Mouse (Mus musculus): ENCODE results near the gene Sgms2. TPM values are rescaled to one million over a fixed set of nuclear protein-coding genes. Genes with fewer than 3 reads are reported as not detected.
A peak's percentile ranks its signal among the peaks of the same experiment; 100 is the strongest.

The Sgms2 gene
- total RNA-seq (2021): 6.7 and 9.9 TPM in 2 replicates
- long read RNA-seq, partial matches to known transcripts: 0 of 13 reads
- long read RNA-seq, other reads (novel, unspliced or antisense): 13 of 13 reads

GRCm38 (mm10) chr3:131491361-131491925 lies at the start of gene Sgms2:
Sgms2 (minus strand) TSS chr3:131491411.
- no peak for DNase-seq

- no peak for DNase-seq
Observed at GRCm38 (mm10) chr3:131525229-131525628, 34.0 kb upstream of the Sgms2 start.

DNA sequence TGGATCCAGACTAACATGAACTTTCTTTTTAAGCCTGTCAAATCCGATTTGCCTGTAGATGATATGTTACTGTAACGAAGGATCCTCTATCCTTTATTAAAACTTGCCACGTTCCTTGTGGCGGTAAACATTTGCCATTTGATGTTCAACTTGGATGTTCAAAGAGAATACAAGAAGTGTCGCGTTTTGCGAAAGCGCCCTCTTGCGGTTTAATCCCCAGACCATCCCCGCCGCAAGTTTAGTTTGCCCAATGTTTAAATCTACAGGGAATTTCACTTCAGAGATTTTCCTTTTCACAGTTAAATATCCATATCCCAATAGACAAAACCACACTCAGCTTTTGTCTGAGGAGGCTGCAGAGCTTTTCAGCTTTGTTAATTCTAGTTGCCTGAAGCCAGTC lies 33.6 kb upstream of the Sgms2 start:
- peak; percentile 57 for DNase-seq

- DNase-seq: no peak
Observed at GRCm38 (mm10) chr3:131524210-131524609, 33.0 kb upstream of the Sgms2 start.

DNA sequence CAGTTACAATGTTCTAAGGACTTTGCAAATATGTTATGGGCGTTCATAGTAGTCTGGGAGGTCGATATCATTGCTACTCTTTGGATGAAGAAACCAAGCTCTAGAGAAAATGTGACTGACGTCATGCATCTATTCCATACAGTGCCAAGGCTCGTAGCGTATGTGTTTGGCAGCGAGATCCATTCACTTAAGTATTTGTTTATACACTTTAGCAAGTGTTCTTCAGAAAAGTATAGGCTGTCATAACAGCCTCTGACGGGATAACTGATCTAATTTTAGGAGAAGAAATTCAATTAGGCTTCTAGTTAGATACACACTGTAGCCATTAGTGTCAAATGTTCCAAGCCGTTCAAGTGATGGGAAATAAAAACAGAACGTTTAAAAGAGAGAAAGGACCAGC lies 32.5 kb upstream of the Sgms2 start:
- no peak for DNase-seq

- no peak for DNase-seq
Observed at GRCm38 (mm10) chr3:131522243-131522642, 31.0 kb upstream of the Sgms2 start.

DNA sequence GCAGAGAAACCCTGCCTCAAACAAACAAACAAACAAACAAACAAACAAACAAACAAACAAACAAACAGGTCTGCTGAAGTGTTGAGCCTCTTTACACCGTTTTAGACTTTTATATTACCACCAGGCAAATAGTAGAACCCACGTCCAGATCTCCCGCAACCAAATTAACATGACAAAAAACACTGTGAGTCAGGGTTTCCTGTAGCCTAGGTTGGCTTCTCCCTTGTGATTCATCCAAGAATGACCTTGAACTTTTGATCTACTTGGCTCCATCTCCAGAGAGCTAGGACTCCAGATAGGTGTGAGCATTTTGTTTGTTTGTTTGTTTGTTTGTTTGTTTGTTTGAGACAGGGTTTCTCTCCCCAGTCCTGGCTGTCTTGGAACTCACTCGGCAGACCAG lies 30.0 kb upstream of the Sgms2 start:
- no peak for DNase-seq

DNA sequence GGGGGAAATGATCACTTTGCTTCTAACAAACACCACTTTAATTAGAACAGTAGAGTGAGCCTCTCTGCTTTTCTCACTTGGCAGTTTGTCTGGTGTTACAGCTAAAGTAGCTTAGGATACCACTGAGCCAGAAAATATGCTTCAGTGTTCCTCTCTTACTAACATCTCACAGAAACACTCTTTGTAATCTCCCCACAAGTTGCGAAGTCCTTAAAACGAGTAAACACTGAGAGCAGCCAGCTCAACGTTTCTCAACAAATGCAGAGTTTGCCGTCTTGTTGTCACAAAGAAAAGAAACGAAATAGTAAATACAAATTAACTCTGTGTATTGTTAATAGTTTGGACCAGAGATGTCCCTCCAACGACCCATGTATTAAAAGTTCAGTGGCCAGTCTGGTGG lies 26.5 kb upstream of the Sgms2 start:
- no peak for DNase-seq

DNA sequence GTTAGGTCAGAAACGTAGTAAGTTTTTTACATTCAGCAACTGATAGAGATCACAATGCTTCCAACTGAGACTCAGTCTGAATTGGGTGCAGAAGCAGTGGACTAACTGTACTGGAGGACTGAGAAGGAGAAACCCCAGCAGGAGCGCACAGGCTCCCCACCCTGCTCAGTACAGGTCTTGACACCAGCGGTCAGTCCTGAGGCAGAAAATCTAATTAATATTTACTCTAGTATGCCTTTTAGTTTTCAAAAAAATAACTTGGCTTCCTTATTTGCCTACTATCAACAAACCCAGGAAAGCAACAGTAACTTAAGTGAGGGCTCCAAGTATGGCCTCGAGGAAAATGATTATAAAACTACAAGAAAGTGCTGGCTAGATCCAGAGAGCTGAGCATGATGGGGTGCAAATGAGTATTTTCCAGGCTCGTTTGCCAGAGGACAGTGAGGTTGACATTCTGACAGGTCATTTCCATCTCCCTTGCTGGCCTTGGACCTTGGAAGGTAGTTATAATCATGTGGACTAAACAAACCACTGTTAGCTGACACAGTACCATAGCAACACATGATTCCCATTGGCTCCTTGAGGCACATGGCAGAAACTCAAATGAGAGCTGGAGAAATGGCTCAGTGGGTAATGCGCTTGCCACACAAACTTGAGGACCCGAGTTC lies 25.3 kb upstream of the Sgms2 start:
- DNase-seq: no peak

- DNase-seq: peak; percentile 16
Observed at GRCm38 (mm10) chr3:131511616-131512015, 20.4 kb upstream of the Sgms2 start.

- DNase-seq: no peak
Observed at GRCm38 (mm10) chr3:131508024-131508423, 16.8 kb upstream of the Sgms2 start.

GRCm38 (mm10) chr3:131504595-131505223 lies 13.5 kb upstream of the Sgms2 start:
- no peak for DNase-seq

DNA sequence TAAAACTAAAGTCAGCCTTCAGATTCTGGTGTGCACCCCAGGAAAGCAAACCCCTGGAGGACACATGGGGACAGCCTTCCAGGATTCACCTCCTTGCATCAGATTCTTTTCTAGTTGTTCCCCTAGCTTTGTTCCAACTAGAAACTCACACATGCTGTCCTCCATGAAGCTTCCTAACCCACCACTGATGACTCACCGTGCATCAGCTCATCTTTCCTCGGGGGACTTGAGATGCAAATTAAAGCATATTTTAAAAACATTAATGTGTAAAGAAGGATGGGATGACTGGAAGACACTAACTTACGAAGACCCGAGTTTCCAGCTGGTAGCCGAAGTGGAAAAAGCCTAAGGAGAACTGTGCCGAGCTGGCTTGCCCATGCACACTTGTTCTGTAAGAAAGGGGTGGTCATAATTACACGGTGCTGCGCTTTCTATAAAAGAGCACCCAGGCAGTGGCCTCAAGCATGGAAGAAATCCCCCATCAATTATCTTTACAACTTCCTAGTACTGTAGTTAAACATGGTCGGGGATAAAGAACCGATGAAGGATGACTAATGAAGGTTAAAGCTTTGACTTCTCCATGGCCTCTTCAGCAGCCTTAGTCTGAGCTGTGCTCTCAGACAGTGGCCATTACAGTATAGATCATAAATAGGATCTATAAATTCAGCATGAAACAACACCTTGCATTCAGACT lies 10.6 kb upstream of the Sgms2 start:
- no peak for DNase-seq

- no peak for DNase-seq
Observed at GRCm38 (mm10) chr3:131499651-131500050, 8.4 kb upstream of the Sgms2 start.

DNA sequence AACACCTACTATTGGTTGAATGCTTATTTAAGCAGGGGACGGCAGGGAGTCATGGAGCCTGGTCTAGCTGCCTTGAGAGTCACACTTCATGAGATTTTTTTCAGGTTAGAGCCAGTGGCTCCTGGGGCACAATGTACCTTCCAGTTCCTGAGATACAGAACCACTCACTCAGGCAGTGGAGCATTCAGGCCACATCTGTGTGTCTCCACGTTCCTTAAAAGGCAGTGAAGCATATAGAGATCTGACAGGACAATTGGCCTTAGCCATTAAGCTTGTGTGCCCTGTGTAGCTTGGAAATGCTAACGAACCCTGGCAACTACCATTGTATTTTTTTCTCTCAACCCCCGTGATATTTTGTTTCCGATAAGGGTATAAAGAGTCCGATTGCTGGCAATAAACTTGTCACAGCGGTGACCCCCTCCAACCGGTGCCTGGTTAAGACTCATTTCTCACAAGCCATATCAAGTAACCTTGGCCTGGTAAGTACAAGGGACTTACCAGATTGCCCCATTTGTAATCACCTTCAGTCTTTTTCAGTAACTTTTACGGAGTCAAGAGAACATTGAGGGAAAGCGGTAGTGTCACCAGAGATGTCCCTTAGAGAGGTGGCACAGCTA lies 5.4 kb upstream of the Sgms2 start:
- no peak for DNase-seq

- no peak for DNase-seq
Observed at GRCm38 (mm10) chr3:131495076-131495475, 3.9 kb upstream of the Sgms2 start.

- DNase-seq: no peak
Observed at GRCm38 (mm10) chr3:131493194-131493593, 2.0 kb upstream of the Sgms2 start.

- no peak for DNase-seq
Observed at GRCm38 (mm10) chr3:131491980-131492379, 769 bp upstream of the Sgms2 start.

- DNase-seq: peak; percentile 86
Observed at GRCm38 (mm10) chr3:131490143-131490908, 885 bp downstream of the Sgms2 start.

DNA sequence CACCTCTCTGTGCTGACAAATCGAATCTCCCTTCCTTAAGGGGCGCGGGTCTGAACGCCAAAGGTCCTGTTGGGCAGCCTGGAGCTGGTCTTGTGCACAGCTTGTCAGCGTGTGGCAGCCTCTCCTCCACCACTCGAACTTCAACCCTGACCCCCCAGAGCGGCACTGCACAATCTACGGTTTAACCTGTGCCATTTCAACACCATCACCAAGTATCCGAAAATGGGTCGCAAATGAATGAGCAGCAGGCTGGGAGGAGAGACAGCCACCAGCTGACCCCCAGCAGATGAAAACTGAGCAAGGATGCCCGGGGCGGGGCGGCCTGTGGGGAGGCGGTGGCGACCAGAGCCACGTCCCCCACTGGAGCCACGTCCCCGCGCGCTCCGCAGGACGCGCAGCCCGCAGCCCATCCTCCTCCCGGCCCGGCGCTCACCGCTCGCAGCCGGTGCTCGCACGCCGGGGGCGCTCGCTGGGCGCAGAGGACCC lies 1.5 kb downstream of the Sgms2 start:
- DNase-seq: peak; percentile 50

DNA sequence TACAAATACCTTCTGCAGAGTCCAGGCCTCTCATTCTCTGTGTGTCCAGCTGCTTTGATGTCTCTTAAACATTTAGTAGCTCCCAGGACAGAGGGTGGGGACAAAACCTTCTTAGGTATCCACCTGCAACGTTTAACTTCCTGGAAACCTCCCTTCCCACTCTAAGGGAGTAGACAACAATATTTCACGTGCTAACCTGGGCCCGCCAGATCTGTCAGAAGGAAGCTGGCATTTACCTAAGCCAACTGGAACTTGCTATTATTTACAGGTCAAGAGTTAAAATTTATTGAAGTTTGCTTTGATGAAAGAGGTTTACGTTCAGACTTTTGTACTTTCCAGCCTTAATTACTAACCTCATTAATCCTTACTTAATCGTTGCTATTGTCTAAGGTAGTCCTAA lies 2.2 kb downstream of the Sgms2 start:
- DNase-seq: no peak

GRCm38 (mm10) chr3:131488403-131488802 lies 2.8 kb downstream of the Sgms2 start:
- DNase-seq: no peak

Measured in adrenal gland, postnatal 25 days (tissue).